Mouse (Mus musculus): Measurements from ENCODE around the gene Asf1b. TPM values are rescaled to one million over a fixed set of nuclear protein-coding genes. Genes with fewer than 3 reads are reported as not detected.
"Not testable (repeated sequence)": the region's sequence is repeated elsewhere in the genome, so short reads cannot be mapped to it uniquely, and the experiment has no call there.

Asf1b gene
- total and polyA plus RNA-seq, 3 experiments, result 62.2 to 101 (median 71.1) TPM

GRCm38 (mm10) chr8:83982449-83982848, 27.1 kb downstream of the Asf1b start:
- dilution Hi-C loops (cut with MboI; ENCODE audit: extremely low pct_ligation_motif_present, extremely low pct_unique_long_range_greater_than_20kb, low sequenced_read_pairs), result no loop called here
- H3K4me3 ChIP-seq (replicated peaks in 1 of 3; ENCODE audit: low read depth in 2 of 3, low read length in 2 of 3, poor library complexity in 1 of 3), result no peak overlapping the region
- H3K27ac ChIP-seq (ENCODE audit: insufficient read depth, low read depth), result no peak overlapping the region
- peaks cover 2 to 37% of the 10 kb centered on the region in 2 experiments; a peak in 3 of 4 replicates for H3K4me1 ChIP-seq (ENCODE audit: control insufficient read depth in 1 of 2, insufficient read depth in 2 of 2)
- DNase-seq (ENCODE audit: extremely low read depth), result no peak
- in situ Hi-C loops (cut with MboI; ENCODE audit: low pct_ligation_motif_present, low pct_unique_long_range_greater_than_20kb, low sequenced_read_pairs), result no loop called here
- H3K27me3 ChIP-seq (replicated peaks), result no peaks in the 10 kb centered on the region
- H3K9ac ChIP-seq (ENCODE audit: insufficient read depth, low read depth), result no peak overlapping the region
- TF ChIP-seq USF1 (IDR thresholded peaks at IDR 0.05; ENCODE audit: low read depth, low read length) (no peak), IRF4 (IDR thresholded peaks at IDR 0.05; ENCODE audit: low read depth, low read length) (no peak), ZNF384 (IDR thresholded peaks at IDR 0.05; ENCODE audit: low read depth, low read length) (no peak), E2F4 (IDR thresholded peaks at IDR 0.05; ENCODE audit: insufficient replicate concordance, low read depth, low read length) (no peak), JUN (IDR thresholded peaks at IDR 0.05; ENCODE audit: insufficient read depth, low read depth, low read length) (no peak), MYC (IDR thresholded peaks at IDR 0.05; ENCODE audit: low read depth, low read length) (no peak), BHLHE40 (IDR thresholded peaks at IDR 0.05; ENCODE audit: low read depth, low read length) (no peak), TBP (conservative IDR thresholded peaks at IDR 0.05; ENCODE audit: low read depth, low read length) (no peak), NELFE (IDR thresholded peaks at IDR 0.05; ENCODE audit: low read depth, low read length) (no peak), MXI1 (IDR thresholded peaks at IDR 0.05; ENCODE audit: low read depth, low read length) (no peak), MAFK (IDR thresholded peaks at IDR 0.05; ENCODE audit: insufficient replicate concordance, low read length) (no peak), ZKSCAN1 (IDR thresholded peaks at IDR 0.05; ENCODE audit: borderline replicate concordance, low read depth, low read length) (no peak), CHD1 (IDR thresholded peaks at IDR 0.05; ENCODE audit: low read depth, low read length) (no peak), GABPA (IDR thresholded peaks at IDR 0.05; ENCODE audit: insufficient replicate concordance, low read depth, low read length) (no peak), PAX5 (IDR thresholded peaks at IDR 0.05; ENCODE audit: low read length) (no peak), ELF1 (IDR thresholded peaks at IDR 0.05; ENCODE audit: low read depth, low read length) (no peak), TCF12 (IDR thresholded peaks at IDR 0.05; ENCODE audit: low read depth, low read length) (no peak)
- H3K9me3 ChIP-seq (replicated peaks; ENCODE audit: low read length), result no peaks in the 10 kb centered on the region
- H3K79me2 ChIP-seq (replicated peaks; ENCODE audit: control insufficient read depth, extremely low read depth, insufficient read depth, poor library complexity, severe bottlenecking), result no peaks in the 10 kb centered on the region
- no peak overlapping the region for H3K4me2 ChIP-seq (ENCODE audit: insufficient read depth, low read depth, poor library complexity, severe bottlenecking)
- peaks cover 32 to 65% of the 10 kb centered on the region in 2 experiments for H3K36me3 ChIP-seq (replicated peaks in 1 of 2; ENCODE audit: control insufficient read depth in 1 of 2, insufficient read depth in 1 of 2, low read length in 1 of 2)

GRCm38 (mm10) chr8:83983222-83983621, 27.9 kb downstream of the Asf1b start:
- in situ Hi-C loops (cut with MboI; ENCODE audit: low pct_ligation_motif_present, low pct_unique_long_range_greater_than_20kb, low sequenced_read_pairs); H3K27ac ChIP-seq (ENCODE audit: insufficient read depth, low read depth): not testable (repeated sequence)

More at GRCm38 (mm10) chr8:83983222-83983621, 27.9 kb downstream of the Asf1b start:
- H3K4me1 ChIP-seq (ENCODE audit: control insufficient read depth in 1 of 2, insufficient read depth in 2 of 2), result peaks cover 2 to 40% of the 10 kb centered on the region in 2 experiments; a peak in 3 of 4 replicates
- H3K79me2 ChIP-seq (replicated peaks; ENCODE audit: control insufficient read depth, extremely low read depth, insufficient read depth, poor library complexity, severe bottlenecking); H3K9me3 ChIP-seq (replicated peaks; ENCODE audit: low read length); H3K27me3 ChIP-seq (replicated peaks); H3K4me3 ChIP-seq (replicated peaks in 1 of 3; ENCODE audit: low read depth in 2 of 3, low read length in 2 of 3, poor library complexity in 1 of 3); DNase-seq (ENCODE audit: extremely low read depth); dilution Hi-C loops (cut with MboI; ENCODE audit: extremely low pct_ligation_motif_present, extremely low pct_unique_long_range_greater_than_20kb, low sequenced_read_pairs); H3K9ac ChIP-seq (ENCODE audit: insufficient read depth, low read depth); H3K4me2 ChIP-seq (ENCODE audit: insufficient read depth, low read depth, poor library complexity, severe bottlenecking): not testable (repeated sequence)
- peaks cover 34 to 71% of the 10 kb centered on the region in 2 experiments for H3K36me3 ChIP-seq (replicated peaks in 1 of 2; ENCODE audit: control insufficient read depth in 1 of 2, insufficient read depth in 1 of 2, low read length in 1 of 2)
- peak in 1 of 2 experiments; percentile 33; a peak in 1 of 4 replicates for TF ChIP-seq CTCF (conservative IDR thresholded peaks at IDR 0.05 in 1 of 2, IDR thresholded peaks at IDR 0.05 in 1 of 2; ENCODE audit: low read depth in 2 of 2, low read length in 2 of 2)
